Mouse (Mus musculus) limb, embryonic 15.5 days (tissue): Measurements from ENCODE around the gene Dock9. TPM values are rescaled to one million over a fixed set of nuclear protein-coding genes. Genes with fewer than 3 reads are reported as not detected.

ENCODE experiments used
- ATAC-seq: fragments of 200-750 bp; cut with Nextera tagmentation; 2 replicates; pipeline ENCODE4 v1.8.0; 2017; ENCODE audit warnings: low read depth, moderate TSS enrichment; ENCODE audit not compliant: insufficient number of reproducible peaks, low FRiP score, low TSS enrichment
- H3K27ac ChIP-seq: fragments of 300-500 bp; sonication (generic); 2 replicates; pipeline ENCODE4 v1.5.1; 2015; ENCODE audit warnings: moderate library complexity, mild to moderate bottlenecking, inconsistent platforms
- H3K27me3 ChIP-seq: fragments of 300-500 bp; sonication (generic); 2 replicates; pipeline ENCODE4 v1.6.1; 2015; ENCODE audit warnings: inconsistent platforms
- H3K36me3 ChIP-seq: fragments of 300-500 bp; sonication (generic); 2 replicates; pipeline ENCODE4 v1.6.1; 2015; ENCODE audit warnings: inconsistent platforms
- H3K4me1 ChIP-seq: fragments of 300-500 bp; sonication (generic); 2 replicates; pipeline ENCODE4 v1.6.1; 2015; ENCODE audit warnings: inconsistent platforms
- H3K4me2 ChIP-seq: fragments of 300-500 bp; sonication (generic); 2 replicates; pipeline ENCODE4 v1.6.1; 2015; ENCODE audit warnings: mild to moderate bottlenecking, inconsistent platforms
- H3K4me3 ChIP-seq: fragments of 300-500 bp; sonication (generic); 2 replicates; pipeline ENCODE4 v1.5.1; 2015; ENCODE audit warnings: mild to moderate bottlenecking, inconsistent platforms
- H3K9ac ChIP-seq: fragments of 300-500 bp; sonication (generic); 2 replicates; pipeline ENCODE4 v1.6.1; 2015; ENCODE audit warnings: inconsistent platforms
- H3K9me3 ChIP-seq: fragments of 300-500 bp; sonication (generic); 2 replicates; pipeline ENCODE4 v1.6.1; 2016; ENCODE audit warnings: inconsistent platforms
- WGBS: fragments of 180-500 bp; shearing (Covaris S2); methylation state at CpG from one replicate; pipeline ENCODE4 v1.1.7; 2015; 5-methylcytosine and 5-hydroxymethylcytosine counted together
- polyA plus RNA-seq: library from polyadenylated mRNA; unstranded; fragments of >200 nt; fragmentation: Nextera tagmentation; extraction: Ambion mirVana; gene quantifications from 2 replicates; pipeline ENCODE4 v1.2.1, GENCODE M21; 2015

The Dock9 gene
- polyA plus RNA-seq, 1 experiment from 2014 or later = 11.0 TPM

DNA sequence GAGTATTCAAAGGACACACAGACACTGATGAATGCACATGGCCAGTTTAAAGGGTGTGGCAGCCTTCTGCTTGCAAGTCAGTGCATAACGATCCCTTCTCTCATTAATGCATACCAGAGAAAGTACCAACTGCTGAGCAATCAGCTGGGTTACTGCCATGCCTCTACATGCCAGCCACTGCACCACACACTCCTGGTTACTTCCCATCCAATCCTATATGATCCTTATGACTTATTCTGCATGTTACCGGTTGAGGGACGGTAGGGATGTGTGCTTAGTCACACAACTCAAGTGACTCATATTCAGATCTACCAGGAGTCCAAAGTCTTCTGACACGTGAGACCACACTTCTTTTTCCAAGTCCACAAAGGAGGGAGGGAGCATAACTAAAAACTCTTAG lies 186.5 kb downstream of the Dock9 start:
- Histone ChIP-seq H3K4me1 (0 out of 2 replicates have a peak, but pooled peaks cover 3% of the 10 kb centered on the region), H3K4me3 (no peak overlapping the region), H3K36me3 (0 out of 2 replicates have a peak, but pooled peaks cover 4% of the 10 kb centered on the region), H3K27me3 (no peaks in the 10 kb centered on the region), H3K4me2 (no peak overlapping the region), H3K9me3 (no peaks in the 10 kb centered on the region), H3K27ac (no peak overlapping the region), H3K9ac (no peak overlapping the region)
- no peak for ATAC-seq
- 49% methylated on average over 4 of the region's 4 CpGs for WGBS

DNA sequence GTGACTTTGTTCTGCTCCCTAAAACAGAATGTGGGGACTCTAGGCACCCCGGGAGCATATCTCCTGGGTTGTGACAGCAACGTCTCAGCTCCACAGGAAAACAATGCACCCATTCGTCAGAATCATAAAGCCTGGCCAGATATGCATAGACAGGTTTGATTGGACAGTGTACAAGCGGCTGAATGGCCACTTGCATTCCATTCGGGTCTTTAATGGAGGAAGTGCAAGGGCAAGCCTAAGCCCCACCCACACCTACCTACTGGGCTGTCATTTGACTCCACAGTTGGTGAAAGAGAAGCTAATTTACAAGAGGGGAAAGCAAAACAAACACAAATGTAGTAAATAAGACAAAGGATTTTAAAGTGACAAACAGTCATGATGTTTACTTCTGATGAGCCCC lies 189.1 kb downstream of the Dock9 start:
- no peak overlapping the region for H3K9ac ChIP-seq
- H3K27ac ChIP-seq = no peak overlapping the region
- no peaks in the 10 kb centered on the region for H3K9me3 ChIP-seq
- H3K4me2 ChIP-seq = no peak overlapping the region
- 17% methylated on average over 5 of the region's 5 CpGs for WGBS
- no peak overlapping the region for H3K4me3 ChIP-seq
- H3K27me3 ChIP-seq = no peaks in the 10 kb centered on the region
- ATAC-seq = no peak
- 0 out of 2 replicates have a peak, but pooled peaks cover 7% of the 10 kb centered on the region for H3K36me3 ChIP-seq
- H3K4me1 ChIP-seq = 0 out of 2 replicates have a peak, but pooled peaks cover 3% of the 10 kb centered on the region

DNA sequence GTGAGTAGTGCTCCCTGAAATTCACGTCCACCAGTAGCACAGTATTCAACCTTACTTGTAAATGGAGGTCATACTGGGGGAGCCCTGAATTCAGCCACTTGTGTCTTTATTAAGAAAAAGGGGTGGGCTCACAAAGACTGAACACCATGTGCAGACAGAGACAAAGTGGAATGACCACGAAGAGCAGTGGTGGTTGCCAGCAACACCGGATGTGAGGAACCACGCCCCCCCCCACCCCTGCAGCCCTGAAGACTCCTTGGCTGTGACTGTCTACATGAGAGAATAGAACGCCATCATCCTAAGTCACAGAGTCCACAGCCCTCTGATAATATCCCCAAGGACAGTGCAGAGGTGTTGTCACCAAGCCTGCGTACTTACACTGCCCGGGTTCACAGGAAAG lies 191.2 kb downstream of the Dock9 start:
- WGBS = 86% methylated on average over 7 of the region's 7 CpGs
- Histone ChIP-seq H3K36me3 (peaks cover 13% of the 10 kb centered on the region; the same call in 1 of the 2 replicates), H3K27me3 (no peaks in the 10 kb centered on the region), H3K27ac (no peak overlapping the region), H3K9ac (no peak overlapping the region), H3K4me2 (no peak overlapping the region), H3K9me3 (no peaks in the 10 kb centered on the region), H3K4me1 (0 out of 2 replicates have a peak, but pooled peaks cover 3% of the 10 kb centered on the region), H3K4me3 (no peak overlapping the region)
- ATAC-seq = no peak

- 59% methylated on average over 7 of the region's 7 CpGs for WGBS
- ATAC-seq = no peak
These were observed 192.4 kb downstream of the Dock9 start for GRCm38 (mm10) chr14:121605260-121605659.

GRCm38 (mm10) chr14:121604565-121604964 lies 193.1 kb downstream of the Dock9 start:
- H3K27me3 ChIP-seq = no peaks in the 10 kb centered on the region
- whole genome bisulfite sequencing = 74% methylated on average over 4 of the region's 4 CpGs
- 0 out of 2 replicates have a peak, but pooled peaks cover 3% of the 10 kb centered on the region for H3K4me1 ChIP-seq
- no peak for ATAC-seq
- H3K27ac ChIP-seq = no peak overlapping the region
- H3K9me3 ChIP-seq = no peaks in the 10 kb centered on the region
- no peak overlapping the region for H3K4me2 ChIP-seq
- H3K36me3 ChIP-seq = peaks cover 9% of the 10 kb centered on the region; the same call in 1 of the 2 replicates
- no peak overlapping the region for H3K4me3 ChIP-seq
- H3K9ac ChIP-seq = no peak overlapping the region

More at GRCm38 (mm10) chr14:121605260-121605659, 192.4 kb downstream of the Dock9 start:
- no peak overlapping the region for H3K4me3 ChIP-seq
- H3K4me1 ChIP-seq = 0 out of 2 replicates have a peak, but pooled peaks cover 3% of the 10 kb centered on the region
- H3K4me2 ChIP-seq = no peak overlapping the region
- H3K36me3 ChIP-seq = peaks cover 13% of the 10 kb centered on the region; the same call in 1 of the 2 replicates
- H3K9ac ChIP-seq = no peak overlapping the region
- H3K27ac ChIP-seq = no peak overlapping the region
- H3K27me3 ChIP-seq = no peaks in the 10 kb centered on the region
- H3K9me3 ChIP-seq = no peaks in the 10 kb centered on the region

- no peak overlapping the region for H3K4me3 ChIP-seq
- no peak for ATAC-seq
- H3K27ac ChIP-seq = no peak overlapping the region
- 85% methylated on average over 6 of the region's 6 CpGs for WGBS
- H3K4me2 ChIP-seq = no peak overlapping the region
- H3K27me3 ChIP-seq = no peaks in the 10 kb centered on the region
- H3K9ac ChIP-seq = no peak overlapping the region
- no peaks in the 10 kb centered on the region for H3K9me3 ChIP-seq
- peaks cover 9% of the 10 kb centered on the region; the same call in 1 of the 2 replicates for H3K36me3 ChIP-seq
- H3K4me1 ChIP-seq = no peaks in the 10 kb centered on the region
These were observed 195.0 kb downstream of the Dock9 start for GRCm38 (mm10) chr14:121602610-121603009.

GRCm38 (mm10) chr14:121600538-121600937 lies 197.1 kb downstream of the Dock9 start:
- H3K9me3 ChIP-seq = no peaks in the 10 kb centered on the region
- 0 out of 2 replicates have a peak, but pooled peaks cover 3% of the 10 kb centered on the region for H3K4me1 ChIP-seq
- no peaks in the 10 kb centered on the region for H3K27me3 ChIP-seq
- H3K36me3 ChIP-seq = peaks cover 9% of the 10 kb centered on the region; the same call in 1 of the 2 replicates
- no peak overlapping the region for H3K9ac ChIP-seq
- WGBS = 96% methylated on average over 4 of the region's 4 CpGs
- H3K4me2 ChIP-seq = no peak overlapping the region
- no peak overlapping the region for H3K4me3 ChIP-seq
- no peak for ATAC-seq
- H3K27ac ChIP-seq = no peak overlapping the region

GRCm38 (mm10) chr14:121597073-121597472 lies 200.6 kb downstream of the Dock9 start:
- 63% methylated on average over 6 of the region's 6 CpGs for WGBS
- H3K36me3 ChIP-seq = no peaks in the 10 kb centered on the region
- ATAC-seq = no peak

DNA sequence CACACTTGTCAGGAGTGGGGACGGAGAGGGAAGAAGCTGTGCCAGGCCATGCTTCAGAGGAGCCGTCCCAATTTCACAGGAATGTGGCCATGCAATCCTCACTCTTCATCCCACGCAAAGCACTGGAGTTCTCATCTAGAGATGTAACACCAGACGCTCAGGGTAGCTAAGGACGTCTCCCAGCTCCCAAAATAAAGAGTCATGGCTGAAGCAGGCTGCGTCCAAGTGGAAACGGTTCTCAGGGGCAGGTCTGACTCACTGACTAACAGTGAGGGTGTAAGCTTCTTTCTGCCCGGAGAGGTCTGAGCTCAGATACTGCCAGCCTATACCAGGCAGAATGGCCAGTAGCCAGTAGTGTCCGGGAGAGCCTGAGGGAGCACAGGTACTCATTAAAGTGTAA lies 201.0 kb downstream of the Dock9 start:
- Histone ChIP-seq H3K27me3 (no peaks in the 10 kb centered on the region), H3K27ac (no peak overlapping the region), H3K36me3 (no peaks in the 10 kb centered on the region), H3K9me3 (no peaks in the 10 kb centered on the region), H3K4me1 (peaks cover 12% of the 10 kb centered on the region; the same call in 1 of the 2 replicates), H3K9ac (no peak overlapping the region), H3K4me3 (no peak overlapping the region), H3K4me2 (no peak overlapping the region)
- no peak for ATAC-seq
- WGBS = 64% methylated on average over 9 of the region's 9 CpGs

More at GRCm38 (mm10) chr14:121597073-121597472, 200.6 kb downstream of the Dock9 start:
- Histone ChIP-seq H3K4me3 (no peak overlapping the region), H3K27ac (no peak overlapping the region), H3K9me3 (no peaks in the 10 kb centered on the region), H3K27me3 (no peaks in the 10 kb centered on the region), H3K4me1 (peaks cover 9% of the 10 kb centered on the region; the same call in 1 of the 2 replicates), H3K9ac (no peak overlapping the region), H3K4me2 (no peak overlapping the region)

GRCm38 (mm10) chr14:121594684-121595083 lies 203.0 kb downstream of the Dock9 start:
- no peak overlapping the region for H3K9ac ChIP-seq
- no peak overlapping the region for H3K27ac ChIP-seq
- H3K9me3 ChIP-seq = no peaks in the 10 kb centered on the region
- H3K4me2 ChIP-seq = no peak overlapping the region
- H3K4me3 ChIP-seq = no peak overlapping the region
- peaks cover 12% of the 10 kb centered on the region; the same call in 1 of the 2 replicates for H3K4me1 ChIP-seq
- whole genome bisulfite sequencing = 58% methylated on average over 5 of the region's 5 CpGs
- no peaks in the 10 kb centered on the region for H3K36me3 ChIP-seq
- H3K27me3 ChIP-seq = no peaks in the 10 kb centered on the region
- ATAC-seq = no peak

GRCm38 (mm10) chr14:121593313-121593929 lies 204.2 kb downstream of the Dock9 start:
- no peak for ATAC-seq
- Histone ChIP-seq H3K36me3 (no peaks in the 10 kb centered on the region), H3K27ac (no peak overlapping the region; the same call in 1 of the 2 replicates), H3K4me2 (no peak overlapping the region), H3K4me1 (peaks cover 17% of the 10 kb centered on the region), H3K9ac (no peak overlapping the region), H3K27me3 (no peaks in the 10 kb centered on the region), H3K4me3 (no peak overlapping the region), H3K9me3 (no peaks in the 10 kb centered on the region)
- WGBS = 54% methylated on average over 10 of the region's 10 CpGs

GRCm38 (mm10) chr14:121592890-121593289 lies 204.7 kb downstream of the Dock9 start:
- H3K9ac ChIP-seq = no peak overlapping the region
- H3K4me1 ChIP-seq = peaks cover 17% of the 10 kb centered on the region
- ATAC-seq = no peak
- no peaks in the 10 kb centered on the region for H3K36me3 ChIP-seq
- H3K27ac ChIP-seq = no peak overlapping the region
- H3K4me3 ChIP-seq = no peak overlapping the region
- H3K9me3 ChIP-seq = no peaks in the 10 kb centered on the region
- WGBS = 54% methylated on average over 3 of the region's 3 CpGs
- no peak overlapping the region for H3K4me2 ChIP-seq
- H3K27me3 ChIP-seq = no peaks in the 10 kb centered on the region
